Mouse (Mus musculus): ENCODE data around the gene Kdf1. TPM values are rescaled to one million over a fixed set of nuclear protein-coding genes. Genes with fewer than 3 reads are reported as not detected.
A peak's percentile ranks its signal among the peaks of the same experiment; 100 is the strongest.

Gene Kdf1
- polyA plus RNA-seq, 2 experiments, result 0.18 to 0.53 TPM

- ATAC-seq (ENCODE audit: insufficient read depth) (no peak), DNase-seq (ENCODE audit: low read depth in 3 of 3, low spot score in 3 of 3) (no peak)
- Histone ChIP-seq H3K4me2 (ENCODE audit: low read depth) (no peak overlapping the region), H3K27me3 (ENCODE audit: control insufficient read depth, insufficient read depth, low read length) (peaks cover 7% of the 10 kb centered on the region), H3K9ac (replicated peaks) (no peak overlapping the region), H3K27ac (no peak overlapping the region), H3K4me3 (ENCODE audit: insufficient read depth in 1 of 2, low read depth in 2 of 2, low read length in 2 of 2) (no peak overlapping the region), H3K36me3 (replicated peaks; ENCODE audit: control insufficient read depth, insufficient read depth, low read depth) (no peaks in the 10 kb centered on the region), H3K4me1 (replicated peaks; ENCODE audit: control insufficient read depth in 2 of 2, insufficient read depth in 2 of 2, low read length in 1 of 2) (peaks cover 2 to 22% of the 10 kb centered on the region in 2 experiments; a peak in 3 of 4 replicates), H3K9me3 (ENCODE audit: control insufficient read depth, low read length) (no peaks in the 10 kb centered on the region)
- 51% methylated on average over 4 of the region's 4 CpGs for WGBS (ENCODE audit: insufficient replicate concordance)
- no peak for TF ChIP-seq CTCF (IDR thresholded peaks at IDR 0.05; ENCODE audit: low read depth)
- TF ChIP-seq EP300 (IDR thresholded peaks at IDR 0.05; ENCODE audit: low read depth), result no peak
Observed at GRCm38 (mm10) chr4:133489489-133490245, 29.1 kb upstream of the Kdf1 start.

- DNase-seq (ENCODE audit: low read depth in 3 of 3, low spot score in 3 of 3) (no peak), ATAC-seq (ENCODE audit: insufficient read depth) (no peak)
- Histone ChIP-seq H3K9ac (replicated peaks) (no peak overlapping the region), H3K27ac (no peak overlapping the region), H3K4me1 (replicated peaks; ENCODE audit: control insufficient read depth in 2 of 2, insufficient read depth in 2 of 2, low read length in 1 of 2) (peaks cover 2 to 22% of the 10 kb centered on the region in 2 experiments; a peak in 3 of 4 replicates), H3K27me3 (ENCODE audit: control insufficient read depth, insufficient read depth, low read length) (peaks cover 29% of the 10 kb centered on the region), H3K4me2 (ENCODE audit: low read depth) (no peak overlapping the region), H3K36me3 (replicated peaks; ENCODE audit: control insufficient read depth, insufficient read depth, low read depth) (no peaks in the 10 kb centered on the region), H3K9me3 (ENCODE audit: control insufficient read depth, low read length) (no peaks in the 10 kb centered on the region), H3K4me3 (ENCODE audit: insufficient read depth in 1 of 2, low read depth in 2 of 2, low read length in 2 of 2) (no peak overlapping the region)
- TF ChIP-seq CTCF (IDR thresholded peaks at IDR 0.05; ENCODE audit: low read depth), result no peak
- WGBS (ENCODE audit: insufficient replicate concordance), result 23% methylated on average over 10 of the region's 10 CpGs
Observed at GRCm38 (mm10) chr4:133491800-133492199, 27.0 kb upstream of the Kdf1 start.

GRCm38 (mm10) chr4:133493895-133494294 is 24.9 kb upstream of the Kdf1 start:
- Histone ChIP-seq H3K9me3 (ENCODE audit: control insufficient read depth, low read length) (no peaks in the 10 kb centered on the region), H3K27ac (no peak overlapping the region), H3K4me2 (ENCODE audit: low read depth) (peak overlapping the region; percentile 66), H3K27me3 (ENCODE audit: control insufficient read depth, insufficient read depth, low read length) (peaks cover 50% of the 10 kb centered on the region), H3K4me3 (ENCODE audit: insufficient read depth in 1 of 2, low read depth in 2 of 2, low read length in 2 of 2) (peak overlapping the region in 1 of 2 experiments; percentile 31; a peak in 1 of 4 replicates), H3K9ac (replicated peaks) (no peak overlapping the region), H3K4me1 (replicated peaks; ENCODE audit: control insufficient read depth in 2 of 2, insufficient read depth in 2 of 2, low read length in 1 of 2) (peaks cover 0 to 18% of the 10 kb centered on the region in 2 experiments; a peak in 3 of 4 replicates), H3K36me3 (replicated peaks; ENCODE audit: control insufficient read depth, insufficient read depth, low read depth) (no peaks in the 10 kb centered on the region)
- DNase-seq (ENCODE audit: low read depth in 3 of 3, low spot score in 3 of 3) (no peak), ATAC-seq (ENCODE audit: insufficient read depth) (no peak)
- no peak for TF ChIP-seq CTCF (IDR thresholded peaks at IDR 0.05; ENCODE audit: low read depth)
- TF ChIP-seq EP300 (IDR thresholded peaks at IDR 0.05; ENCODE audit: low read depth), result no peak
- WGBS (ENCODE audit: insufficient replicate concordance), result 15% methylated on average over 10 of the region's 12 CpGs

GRCm38 (mm10) chr4:133494432-133494831 is 24.3 kb upstream of the Kdf1 start:
- Histone ChIP-seq H3K9me3 (ENCODE audit: control insufficient read depth, low read length) (no peaks in the 10 kb centered on the region), H3K4me3 (ENCODE audit: insufficient read depth in 1 of 2, low read depth in 2 of 2, low read length in 2 of 2) (peak overlapping the region in 1 of 2 experiments; percentile 31; a peak in 1 of 4 replicates), H3K4me1 (replicated peaks; ENCODE audit: control insufficient read depth in 2 of 2, insufficient read depth in 2 of 2, low read length in 1 of 2) (peaks cover 0 to 13% of the 10 kb centered on the region in 2 experiments; a peak in 2 of 4 replicates), H3K9ac (replicated peaks) (no peak overlapping the region), H3K36me3 (replicated peaks; ENCODE audit: control insufficient read depth, insufficient read depth, low read depth) (no peaks in the 10 kb centered on the region), H3K27ac (no peak overlapping the region), H3K4me2 (ENCODE audit: low read depth) (peak overlapping the region; percentile 66), H3K27me3 (ENCODE audit: control insufficient read depth, insufficient read depth, low read length) (peaks cover 55% of the 10 kb centered on the region)
- ATAC-seq (ENCODE audit: insufficient read depth), result peak; percentile 46; the same call in 1 of the 2 replicates
- TF ChIP-seq CTCF (IDR thresholded peaks at IDR 0.05; ENCODE audit: low read depth) (peak; percentile 97), EP300 (IDR thresholded peaks at IDR 0.05; ENCODE audit: low read depth) (no peak)
- under 1% methylated on average over 12 of the region's 12 CpGs for WGBS (ENCODE audit: insufficient replicate concordance)
- DNase-seq (ENCODE audit: low read depth in 3 of 3, low spot score in 3 of 3), result peak; percentile 62 to 67 (median 64)

- Histone ChIP-seq H3K27ac (no peak overlapping the region), H3K4me3 (ENCODE audit: insufficient read depth in 1 of 2, low read depth in 2 of 2, low read length in 2 of 2) (no peak overlapping the region), H3K36me3 (replicated peaks; ENCODE audit: control insufficient read depth, insufficient read depth, low read depth) (no peaks in the 10 kb centered on the region), H3K4me1 (replicated peaks; ENCODE audit: control insufficient read depth in 2 of 2, insufficient read depth in 2 of 2, low read length in 1 of 2) (peaks cover 0 to 11% of the 10 kb centered on the region in 2 experiments; a peak in 2 of 4 replicates), H3K9me3 (ENCODE audit: control insufficient read depth, low read length) (no peaks in the 10 kb centered on the region), H3K27me3 (ENCODE audit: control insufficient read depth, insufficient read depth, low read length) (peaks cover 59% of the 10 kb centered on the region), H3K9ac (replicated peaks) (no peak overlapping the region), H3K4me2 (ENCODE audit: low read depth) (no peak overlapping the region)
- TF ChIP-seq EP300 (IDR thresholded peaks at IDR 0.05; ENCODE audit: low read depth) (no peak), CTCF (IDR thresholded peaks at IDR 0.05; ENCODE audit: low read depth) (no peak)
- 55% methylated on average over 4 of the region's 4 CpGs for WGBS (ENCODE audit: insufficient replicate concordance)
- DNase-seq (ENCODE audit: low read depth in 3 of 3, low spot score in 3 of 3) (no peak), ATAC-seq (ENCODE audit: insufficient read depth) (no peak)
Observed at GRCm38 (mm10) chr4:133494867-133495266, 23.9 kb upstream of the Kdf1 start.

Data from liver, embryonic 14.5 days (tissue).